Mouse (Mus musculus): ENCODE data around the gene Map2k5.

Gene Map2k5

GRCm38 (mm10) chr9:63135356-63135755 is 242.3 kb downstream of the Map2k5 start:
- in situ Hi-C loops (cut with MboI, MseI): loop anchor here (5.0 to 10.0 kb wide), 2 partner anchors 199 to 707 kb away; no protein-coding TSS in a partner anchor

- in situ Hi-C loops (cut with MboI, MseI): loop anchor here in 1 of 2 experiments (10.0 kb wide), 1 partner anchor 201 kb away; no protein-coding TSS in a partner anchor
Observed at GRCm38 (mm10) chr9:63133659-63134058, 244.0 kb downstream of the Map2k5 start.

- in situ Hi-C loops (cut with MboI, MseI): loop anchor here in 1 of 2 experiments (10.0 kb wide), 1 partner anchor 202 kb away; no protein-coding TSS in a partner anchor
Observed at GRCm38 (mm10) chr9:63132673-63133601, 244.8 kb downstream of the Map2k5 start.

- in situ Hi-C loops (cut with MboI, MseI): loop anchor here in 1 of 2 experiments (10.0 kb wide), 1 partner anchor 203 kb away; no protein-coding TSS in a partner anchor
Observed at GRCm38 (mm10) chr9:63131957-63132602, 245.6 kb downstream of the Map2k5 start.

GRCm38 (mm10) chr9:63129641-63130041 is 248.1 kb downstream of the Map2k5 start:
- in situ Hi-C loops (cut with MboI, MseI): loop anchor here in 1 of 2 experiments (10.0 kb wide), 1 partner anchor 205 kb away; no protein-coding TSS in a partner anchor

- in situ Hi-C loops (cut with MboI, MseI): loop anchor here in 1 of 2 experiments (5.0 kb wide), 1 partner anchor 272 kb away; no protein-coding TSS in a partner anchor
Observed at GRCm38 (mm10) chr9:63124512-63124911, 253.2 kb downstream of the Map2k5 start.

GRCm38 (mm10) chr9:63123451-63124438 is 254.0 kb downstream of the Map2k5 start:
- in situ Hi-C loops (cut with MboI, MseI): loop anchor here in 1 of 2 experiments (5.0 kb wide), 1 partner anchor 271 kb away; no protein-coding TSS in a partner anchor

- in situ Hi-C loops (cut with MboI, MseI): loop anchor here in 1 of 2 experiments (5.0 kb wide), 1 partner anchor 270 kb away; no protein-coding TSS in a partner anchor
Observed at GRCm38 (mm10) chr9:63122161-63122833, 255.4 kb downstream of the Map2k5 start.

- in situ Hi-C loops (cut with MboI, MseI): loop anchor here in 1 of 2 experiments (5.0 kb wide), 1 partner anchor 266 kb away; no protein-coding TSS in a partner anchor
Observed at GRCm38 (mm10) chr9:63118385-63118784, 259.3 kb downstream of the Map2k5 start.
